Mouse (Mus musculus) left cerebral cortex, postnatal 10 days (tissue): ENCODE data around the gene Sec14l2. TPM values are rescaled to one million over a fixed set of nuclear protein-coding genes. Genes with fewer than 3 reads are reported as not detected.

Source experiments
- DNase-seq, 2 experiments: peaks; one replicate each; pipeline ENCODE4 v3.0.0; 2021 to 2022; ENCODE audit warnings: low spot score in 2 of 2, mixed read lengths in 1 of 2; ENCODE audit errors: extremely low spot score in 1 of 2
- intact Hi-C: fragments of 180-260 bp; cut with DNase I; formaldehyde crosslinking; loops from one replicate; pipeline ENCODE4 v1.15.1; 2025
- total RNA-seq, 2 experiments: library from RNA; stranded (reverse); gene quantifications; 2 replicates each; pipeline ENCODE4 v1.2.3; 2021

Gene Sec14l2
- total RNA-seq, result 10 to 100 TPM; 14.0 to 14.4 TPM

- no peak for DNase-seq
- intact Hi-C loops, result no loop called here
Measured at GRCm38 (mm10) chr11:4122742-4123579, at the start of gene Sec14l2. Sec14l2 (minus strand) TSS chr11:4123415.

GRCm38 (mm10) chr11:4166467-4167090 lies 43.4 kb upstream of the Sec14l2 start:
- intact Hi-C loops, result no loop called here

GRCm38 (mm10) chr11:4164701-4165100 lies 41.5 kb upstream of the Sec14l2 start:
- intact Hi-C loops, result no loop called here

More at GRCm38 (mm10) chr11:4166467-4167090, 43.4 kb upstream of the Sec14l2 start:
- DNase-seq, result no peak

GRCm38 (mm10) chr11:4160758-4161480 lies 37.7 kb upstream of the Sec14l2 start:
- intact Hi-C loops, result loop anchor here (2.0 kb wide), 2 partner anchors 26 to 58 kb away; partner anchors contain the start of genes Castor1 and Rnf215
- DNase-seq, result no peak

More at GRCm38 (mm10) chr11:4164701-4165100, 41.5 kb upstream of the Sec14l2 start:
- DNase-seq, result no peak

- intact Hi-C loops, result loop anchor here (2.0 kb wide), 2 partner anchors 25 to 59 kb away; partner anchors contain the start of genes Castor1 and Rnf215
- peak; percentile 90 to 97 for DNase-seq
Measured at GRCm38 (mm10) chr11:4159808-4160708, 36.8 kb upstream of the Sec14l2 start, which contains the start of the genes Ccdc157 and Sf3a1. Ccdc157 (minus strand) TSS chr11:4160293. Sf3a1 (plus strand) TSS chr11:4160350.

GRCm38 (mm10) chr11:4158676-4159075 lies 35.5 kb upstream of the Sec14l2 start:
- no peak for DNase-seq
- intact Hi-C loops, result no loop called here

GRCm38 (mm10) chr11:4155641-4156040 lies 32.4 kb upstream of the Sec14l2 start:
- intact Hi-C loops, result no loop called here
- no peak for DNase-seq

GRCm38 (mm10) chr11:4153694-4154093 lies 30.5 kb upstream of the Sec14l2 start:
- intact Hi-C loops, result no loop called here
- DNase-seq, result no peak

GRCm38 (mm10) chr11:4149886-4150285 lies 26.7 kb upstream of the Sec14l2 start:
- intact Hi-C loops, result no loop called here
- no peak for DNase-seq

GRCm38 (mm10) chr11:4148536-4149156 lies 25.4 kb upstream of the Sec14l2 start:
- peak in 1 of 2 experiments; percentile 15 for DNase-seq

GRCm38 (mm10) chr11:4148120-4148519 lies 24.9 kb upstream of the Sec14l2 start:
- peak in 1 of 2 experiments; percentile 21 for DNase-seq
- intact Hi-C loops, result no loop called here

More at GRCm38 (mm10) chr11:4148536-4149156, 25.4 kb upstream of the Sec14l2 start:
- intact Hi-C loops, result no loop called here

GRCm38 (mm10) chr11:4147098-4147497 lies 23.9 kb upstream of the Sec14l2 start:
- DNase-seq, result peak in 1 of 2 experiments; percentile 20
- intact Hi-C loops, result no loop called here

GRCm38 (mm10) chr11:4146381-4146780 lies 23.2 kb upstream of the Sec14l2 start:
- peak in 1 of 2 experiments; percentile 43 for DNase-seq
- intact Hi-C loops, result no loop called here

- peak; percentile 30 to 45 for DNase-seq
- intact Hi-C loops, result no loop called here
Measured at GRCm38 (mm10) chr11:4143281-4144062, 20.3 kb upstream of the Sec14l2 start.

GRCm38 (mm10) chr11:4142352-4142751 lies 19.1 kb upstream of the Sec14l2 start:
- no peak for DNase-seq
- intact Hi-C loops, result no loop called here

GRCm38 (mm10) chr11:4141505-4141904 lies 18.3 kb upstream of the Sec14l2 start:
- DNase-seq, result no peak
- intact Hi-C loops, result no loop called here

GRCm38 (mm10) chr11:4138964-4139363 lies 15.7 kb upstream of the Sec14l2 start:
- DNase-seq, result no peak
- intact Hi-C loops, result loop anchor here (5.0 kb wide), 1 partner anchor 78 kb away; the partner anchor contains the start of gene Castor1
